In genomic region chr7:73537634-73538423, GRCm38 (mm10) we compare ENCODE assay signal across 8 mouse cellular contexts. TPM values are rescaled to one million over a fixed set of nuclear protein-coding genes. Genes with fewer than 3 reads are reported as not detected.
DNase-seq lines count a peak whose midpoint lies in the region; ATAC-seq lines count a peak whose summit lies in the region.

No protein-coding gene starts in this region.

- H3K4me1 ChIP-seq in hindbrain, embryonic 15.5 days (replicated peaks), result peaks cover 39% of the 10 kb centered on the region

- peak; percentile 100 for DNase-seq in T-cell, adult 2 months (ENCODE audit: low spot score)
- peak; percentile 99 to 100 for DNase-seq in cerebellum, postnatal 36 days
- DNase-seq in frontal cortex, postnatal 36 days (ENCODE audit: low spot score in 2 of 2), result peak; percentile 100
- DNase-seq in left cerebral cortex, adult 18-20 months (ENCODE audit: low spot score in 2 of 2), result peak; percentile 100
- DNase-seq in right cerebral cortex, adult 18-20 months, result peak; percentile 100
- peak; percentile 99 for DNase-seq in urinary bladder, postnatal 10 days (ENCODE audit: low spot score)

- under 1% methylated on average over 46 of the region's 46 CpGs for WGBS in hindbrain, embryonic 15.5 days
- under 1% methylated on average over 42 of the region's 46 CpGs for WGBS in macrophage (ENCODE audit: missing documents)

- no peaks in the 10 kb centered on the region for H3K9me3 ChIP-seq in hindbrain, embryonic 15.5 days

- peak overlapping the region; percentile 64 for H3K9ac ChIP-seq in hindbrain, embryonic 15.5 days

- H3K27ac ChIP-seq in hindbrain, embryonic 15.5 days (replicated peaks), result peak overlapping the region; percentile 86
- H3K27ac ChIP-seq in macrophage, result peak overlapping the region; percentile 91

- peak overlapping the region; percentile 74 for H3K4me2 ChIP-seq in hindbrain, embryonic 15.5 days

- H3K27me3 ChIP-seq in hindbrain, embryonic 15.5 days, result no peaks in the 10 kb centered on the region

- H3K4me3 ChIP-seq in hindbrain, embryonic 15.5 days, result peak overlapping the region; percentile 51
- peak overlapping the region; percentile 60 for H3K4me3 ChIP-seq in macrophage (ENCODE audit: inconsistent target)

- H3K36me3 ChIP-seq in hindbrain, embryonic 15.5 days, result no peaks in the 10 kb centered on the region
- 0 out of 2 replicates have a peak, but pooled peaks cover 3% of the 10 kb centered on the region for H3K36me3 ChIP-seq in macrophage (ENCODE audit: inconsistent target)

- ATAC-seq in hindbrain, embryonic 15.5 days (ENCODE audit: low FRiP score, low read depth), result peak; percentile 99

- H3K79me2 ChIP-seq in macrophage (ENCODE audit: inconsistent target), result peaks cover 97% of the 10 kb centered on the region

RNA-seq across cellular contexts. Expression of gene Chd2, which starts 3.8 kb away (rescaled TPM):
- 34.9 and 37.2 TPM in 2 replicates for polyA plus RNA-seq in hindbrain, embryonic 15.5 days (2015; fragmentation: Nextera tagmentation; extraction: Ambion mirVana)
- total RNA-seq in left cerebral cortex, adult 18-20 months (2021), result 10 to 100 TPM; 50.2 to 57.2 TPM
- total RNA-seq in macrophage (2018; cell fraction: chromatin; rRNA removed), result 100 to 1,000 TPM; 403 to 732 (median 510) TPM
- 10 to 100 TPM; 21.1 to 41.7 (median 26.6) TPM for total RNA-seq in macrophage (2018; cell fraction: cytosol; rRNA removed)
- total RNA-seq in macrophage (2018; cell fraction: nucleus; rRNA removed), result 100 to 1,000 TPM; 110 to 331 (median 224) TPM
- polyA plus RNA-seq in macrophage (2018), result 11.4 to 34.5 TPM (median 15.8 TPM) in 3 replicates

Comparison
In these comparisons a context has a peak if more than half of its experiments do, and no peak if none do; other contexts are left out.
1. Peak in every context shown above with its lines: DNase-seq, ATAC-seq, H3K4me3 ChIP-seq and H3K27ac ChIP-seq.